ENCODE assay signal across 12 mouse cellular contexts in genomic region chrX:145399236-145399635, GRCm38 (mm10). TPM values are rescaled to one million over a fixed set of nuclear protein-coding genes. Genes with fewer than 3 reads are reported as not detected.
DNase-seq lines count a peak whose midpoint lies in the region; ATAC-seq and TF ChIP-seq lines count a peak whose summit lies in the region.
"Had no signal": no experiment of that assay in that cellular context is flagged by ENCODE, and none has a peak within 500 bp of the region (broad histone marks: within the 10 kb centered on the region; RNA-seq: fewer than 3 reads in every experiment).

No protein-coding gene starts in this region.

- no peak overlapping the region for H3K9ac ChIP-seq in limb, embryonic 14.5 days (ENCODE audit: low read depth, low read length, severe bottlenecking)
- H3K9ac ChIP-seq: forebrain, embryonic 12.5 days; hindbrain, embryonic 15.5 days; limb, embryonic 12.5 days had no signal

- no peak overlapping the region for H3K27ac ChIP-seq in gastrocnemius, adult 2 months
- H3K27ac ChIP-seq in limb, embryonic 14.5 days (replicated peaks; ENCODE audit: low read depth, low read length): no peak overlapping the region
- H3K27ac ChIP-seq in limb, embryonic 10.5 days: no peak overlapping the region
- H3K27ac ChIP-seq: forebrain, embryonic 12.5 days; hindbrain, embryonic 15.5 days; limb, embryonic 12.5 days had no signal

- H3K4me2 ChIP-seq in limb, embryonic 14.5 days (replicated peaks; ENCODE audit: low read depth, low read length, severe bottlenecking): no peak overlapping the region
- H3K4me2 ChIP-seq: forebrain, embryonic 12.5 days; hindbrain, embryonic 15.5 days; limb, embryonic 12.5 days had no signal

- intact Hi-C loops in gastrocnemius, adult 2 months (cut with DNase I): no loop called here
- intact Hi-C loops in gastrocnemius, postnatal 14 days (cut with DNase I; ENCODE audit: low total_unique reads): no loop called here

- DNase-seq in gastrocnemius, adult 2 months: no peak
- DNase-seq in gastrocnemius, postnatal 14 days: no peak
- DNase-seq in limb, embryonic 14.5 days (ENCODE audit: low spot score): peak; percentile 45
- no peak for DNase-seq in limb, embryonic 10.5 days (ENCODE audit: low spot score)
- DNase-seq in testis, postnatal 14 days (ENCODE audit: low spot score): no peak
- no peak for DNase-seq in urinary bladder, postnatal 36 days (ENCODE audit: low spot score in 2 of 2)

- no peak overlapping the region for H3K4me3 ChIP-seq in gastrocnemius, adult 2 months
- no peak overlapping the region for H3K4me3 ChIP-seq in limb, embryonic 14.5 days (replicated peaks; ENCODE audit: low read length)
- H3K4me3 ChIP-seq in limb, embryonic 10.5 days: no peak overlapping the region
- H3K4me3 ChIP-seq in E14TG2a.4 (replicated peaks; ENCODE audit: low read length): no peak overlapping the region
- H3K4me3 ChIP-seq: forebrain, embryonic 12.5 days; hindbrain, embryonic 15.5 days; limb, embryonic 12.5 days had no signal

- no peak for ATAC-seq in limb, embryonic 14.5 days (ENCODE audit: low FRiP score, low read depth)
- ATAC-seq in common myeloid progenitor, adult 5-6 weeks (replicated peaks; ENCODE audit: low read depth, poor library complexity, severe bottlenecking): 0 out of 2 replicates have a peak, but pooled peaks have one; percentile 50

- peak; percentile 55 for TF ChIP-seq CTCF in gastrocnemius, adult 2 months (IDR thresholded peaks at IDR 0.05)
- peak; percentile 40 for TF ChIP-seq CTCF in E14TG2a.4 (conservative IDR thresholded peaks at IDR 0.05; ENCODE audit: low read length)

- no peaks in the 10 kb centered on the region for H3K9me3 ChIP-seq in limb, embryonic 14.5 days (ENCODE audit: control insufficient read depth, low read length)
- H3K9me3 ChIP-seq in limb, embryonic 10.5 days (replicated peaks): no peaks in the 10 kb centered on the region
- no peaks in the 10 kb centered on the region for H3K9me3 ChIP-seq in E14TG2a.4 (ENCODE audit: low read length)
- H3K9me3 ChIP-seq: forebrain, embryonic 12.5 days; G1E; hindbrain, embryonic 15.5 days; limb, embryonic 12.5 days had no signal

- 7% methylated on average over 1 of the region's 1 CpGs for WGBS in limb, embryonic 14.5 days
- WGBS in limb, embryonic 10.5 days: 21% methylated on average over 1 of the region's 1 CpGs

- no peak for TF ChIP-seq POLR2A in limb, embryonic 14.5 days (IDR thresholded peaks at IDR 0.05; ENCODE audit: borderline replicate concordance, extremely low read depth, insufficient read depth, insufficient read length)

- H3K27me3 ChIP-seq in limb, embryonic 14.5 days (ENCODE audit: control insufficient read depth, insufficient read depth, low read length): no peaks in the 10 kb centered on the region
- peaks cover 32% of the 10 kb centered on the region for H3K27me3 ChIP-seq in limb, embryonic 10.5 days (ENCODE audit: low read depth, poor library complexity, severe bottlenecking)
- no peaks in the 10 kb centered on the region for H3K27me3 ChIP-seq in E14TG2a.4 (ENCODE audit: insufficient read depth, low read length)
- H3K27me3 ChIP-seq: hindbrain, embryonic 15.5 days had no signal

- no peaks in the 10 kb centered on the region for H3K36me3 ChIP-seq in limb, embryonic 14.5 days (ENCODE audit: control insufficient read depth, insufficient read depth, low read length)
- no peaks in the 10 kb centered on the region for H3K36me3 ChIP-seq in limb, embryonic 10.5 days
- H3K36me3 ChIP-seq in E14TG2a.4 (ENCODE audit: insufficient read depth, low read length): no peaks in the 10 kb centered on the region
- H3K36me3 ChIP-seq: forebrain, embryonic 12.5 days; G1E; hindbrain, embryonic 15.5 days; limb, embryonic 12.5 days had no signal

- no peaks in the 10 kb centered on the region for H3K4me1 ChIP-seq in limb, embryonic 14.5 days (ENCODE audit: control insufficient read depth, insufficient read depth, low read length)
- no peaks in the 10 kb centered on the region for H3K4me1 ChIP-seq in limb, embryonic 10.5 days
- H3K4me1 ChIP-seq in E14TG2a.4 (replicated peaks; ENCODE audit: low read depth, low read length): no peaks in the 10 kb centered on the region
- H3K4me1 ChIP-seq: forebrain, embryonic 12.5 days; hindbrain, embryonic 15.5 days; limb, embryonic 12.5 days had no signal

RNA-seq across cellular contexts. Expression of gene Lhfpl1, which starts 50.3 kb away (rescaled TPM):
- total RNA-seq in gastrocnemius, adult 2 months (2021): under 1 TPM in 1 of 2 experiments, not detected in 1; 0.56 TPM
- total RNA-seq in gastrocnemius, postnatal 14 days (2021): 1 to 10 TPM in 1 of 2 experiments, under 1 TPM in 1; 0.27 to 1.0 TPM
- polyA plus RNA-seq in limb, embryonic 14.5 days (2012; rRNA removed): 7.3 and 8.1 TPM in 2 replicates
- 8.5 and 10.2 TPM in 2 replicates for polyA plus RNA-seq in limb, embryonic 14.5 days (2014; fragmentation: Nextera tagmentation; extraction: Ambion mirVana)
- polyA plus RNA-seq in limb, embryonic 10.5 days (2016; fragmentation: Nextera tagmentation; extraction: Ambion mirVana): 1.3 and 1.7 TPM in 2 replicates
- total RNA-seq in common myeloid progenitor, adult 5-6 weeks (2017): not detected in 2 replicates
- total RNA-seq: G1E had no signal
- polyA plus RNA-seq: G1E had no signal
